Mouse (Mus musculus): ENCODE data around the gene Hist1h2bf. TPM values are rescaled to one million over a fixed set of nuclear protein-coding genes. Genes with fewer than 3 reads are reported as not detected.

Hist1h2bf gene
- total RNA-seq, 2 experiments from 2014 or later, result 146 to 182 TPM

Other genes starting within 250 kb of the Hist1h2bf start
- gene Zfp322a, start 205.0 kb downstream of the Hist1h2bf start, total RNA-seq (2023), result 10 to 100 TPM; 14.1 to 14.9 TPM
- gene Abt1, start 150.3 kb downstream of the Hist1h2bf start, total RNA-seq (2023), result 1 to 10 TPM; 8.0 to 9.6 TPM
- gene Btn1a1, start 108.3 kb downstream of the Hist1h2bf start, total RNA-seq (2023), result not detected
- gene Btn2a2, start 85.3 kb downstream of the Hist1h2bf start, total RNA-seq (2023), result not detected
- gene Hist1h4h, start 43.1 kb downstream of the Hist1h2bf start, total RNA-seq (2023), result 100 to 1,000 TPM; 288 to 289 TPM
- 10 to 100 TPM; 13.0 to 16.8 TPM for gene Hist1h2af, start 40.3 kb downstream of the Hist1h2bf start, total RNA-seq (2023)
- 1 to 10 TPM; 4.0 to 7.1 TPM for gene Hist1h3g, start 38.8 kb downstream of the Hist1h2bf start, total RNA-seq (2023)
- gene Hist1h2bh, start 30.8 kb downstream of the Hist1h2bf start, total RNA-seq (2023), result 1 to 10 TPM; 5.8 to 8.7 TPM
- gene Hist1h3f, start 30.1 kb downstream of the Hist1h2bf start, total RNA-seq (2023), result 10 to 100 TPM; 46.7 to 47.0 TPM
- 100 to 1,000 TPM in 1 of 2 experiments, 10 to 100 TPM in 1; 82.9 to 103 TPM for gene Hist1h4f, start 22.5 kb downstream of the Hist1h2bf start, total RNA-seq (2023)
- gene Hist1h1d, start 20.9 kb downstream of the Hist1h2bf start, total RNA-seq (2023), result 10 to 100 TPM; 41.3 to 48.8 TPM
- gene Hist1h3e, start 11.8 kb downstream of the Hist1h2bf start, total RNA-seq (2023), result 100 to 1,000 TPM; 229 to 249 TPM
- 10 to 100 TPM; 17.9 to 24.4 TPM for gene Hist1h2ae, start 3.0 kb downstream of the Hist1h2bf start, total RNA-seq (2023)
- gene Hist1h2bg, start 2.8 kb downstream of the Hist1h2bf start, total RNA-seq (2023), result 100 to 1,000 TPM; 418 to 452 TPM
- gene Hist1h2ad, start 185 bp upstream of the Hist1h2bf start, total RNA-seq (2023), result 10 to 100 TPM; 32.0 to 39.2 TPM
- 10 to 100 TPM; 24.7 to 26.8 TPM for gene Hist1h3d, start 1.6 kb upstream of the Hist1h2bf start, total RNA-seq (2023)
- gene Hist1h4d, start 7.4 kb upstream of the Hist1h2bf start, total RNA-seq (2023), result 100 to 1,000 TPM; 179 to 193 TPM
- gene Hist1h2be, start 46.9 kb upstream of the Hist1h2bf start, total RNA-seq (2023), result 10 to 100 TPM; 24.2 to 27.4 TPM
- 100 to 1,000 TPM; 580 to 629 TPM for gene Hist1h1e, start 48.4 kb upstream of the Hist1h2bf start, total RNA-seq (2023)
- 10 to 100 TPM; 16.6 to 18.1 TPM for gene Hist1h2ac, start 109.8 kb upstream of the Hist1h2bf start, total RNA-seq (2023)
- gene Hist1h2bc, start 110.0 kb upstream of the Hist1h2bf start, total RNA-seq (2023), result 10 to 100 TPM; 36.5 to 38.0 TPM
- under 1 TPM in 1 of 2 experiments, not detected in 1; 0.73 TPM for gene Hist1h1t, start 121.6 kb upstream of the Hist1h2bf start, total RNA-seq (2023)
- gene Hist1h4c, start 124.3 kb upstream of the Hist1h2bf start, total RNA-seq (2023), result 100 to 1,000 TPM; 164 to 221 TPM
- 100 to 1,000 TPM; 136 to 146 TPM for gene Hfe, start 136.7 kb upstream of the Hist1h2bf start, total RNA-seq (2023)
- 1,000 to 10,000 TPM; 1,025 to 1,075 TPM for gene Hist1h1c, start 164.6 kb upstream of the Hist1h2bf start, total RNA-seq (2023)
- 1 to 10 TPM; 5.7 to 5.9 TPM for gene Hist1h3c, start 171.4 kb upstream of the Hist1h2bf start, total RNA-seq (2023)
- gene Hist1h2bb, start 172.5 kb upstream of the Hist1h2bf start, total RNA-seq (2023), result 10 to 100 TPM; 58.8 to 70.5 TPM
- gene Hist1h2ab, start 176.9 kb upstream of the Hist1h2bf start, total RNA-seq (2023), result 10 to 100 TPM; 44.8 to 51.5 TPM
- 10 to 100 TPM; 32.0 to 33.9 TPM for gene Hist1h3b, start 178.1 kb upstream of the Hist1h2bf start, total RNA-seq (2023)
- 100 to 1,000 TPM in 1 of 2 experiments, 10 to 100 TPM in 1; 84.1 to 109 TPM for gene Hist1h4b, start 182.8 kb upstream of the Hist1h2bf start, total RNA-seq (2023)
- 100 to 1,000 TPM; 158 to 172 TPM for gene Hist1h4a, start 187.0 kb upstream of the Hist1h2bf start, total RNA-seq (2023)
- 100 to 1,000 TPM; 333 to 340 TPM for gene Hist1h3a, start 188.2 kb upstream of the Hist1h2bf start, total RNA-seq (2023)
- 10 to 100 TPM; 34.1 to 37.9 TPM for gene Hist1h1a, start 189.5 kb upstream of the Hist1h2bf start, total RNA-seq (2023)
- gene Trim38, start 195.7 kb upstream of the Hist1h2bf start, total RNA-seq (2023), result not detected
- not detected for gene Slc17a2, start 232.8 kb upstream of the Hist1h2bf start, total RNA-seq (2023)

Measured in monocyte, adult 59 days (primary cell).